Mouse (Mus musculus): Measurements from ENCODE around the gene Sox2.
A peak's percentile ranks its signal among the peaks of the same experiment; 100 is the strongest.

Sox2 gene

GRCm38 (mm10) chr3:34643536-34644115 lies 6.6 kb upstream of the Sox2 start:
- DNase-seq = no peak

- DNase-seq = no peak
Measured at GRCm38 (mm10) chr3:34646169-34646568, 4.0 kb upstream of the Sox2 start.

GRCm38 (mm10) chr3:34647688-34648087 lies 2.5 kb upstream of the Sox2 start:
- peak; percentile 92 to 95 for DNase-seq

- no peak for DNase-seq
Measured at GRCm38 (mm10) chr3:34648105-34648832, 1.9 kb upstream of the Sox2 start.

GRCm38 (mm10) chr3:34648833-34649719 lies 1.1 kb upstream of the Sox2 start:
- peak in 1 of 2 experiments; percentile 38 for DNase-seq

GRCm38 (mm10) chr3:34650621-34651361 lies 586 bp downstream of the Sox2 start:
- DNase-seq = peak; percentile 56 to 65

GRCm38 (mm10) chr3:34651486-34652170 lies 1.4 kb downstream of the Sox2 start:
- no peak for DNase-seq

GRCm38 (mm10) chr3:34652616-34653015 lies 2.4 kb downstream of the Sox2 start:
- DNase-seq = peak in 1 of 2 experiments; percentile 33

GRCm38 (mm10) chr3:34653235-34653976 lies 3.2 kb downstream of the Sox2 start:
- no peak for DNase-seq

GRCm38 (mm10) chr3:34653977-34654500 lies 3.8 kb downstream of the Sox2 start:
- DNase-seq = no peak

- no peak for DNase-seq
Measured at GRCm38 (mm10) chr3:34654781-34655180, 4.6 kb downstream of the Sox2 start.

- no peak for DNase-seq
Measured at GRCm38 (mm10) chr3:34655311-34656075, 5.3 kb downstream of the Sox2 start.

GRCm38 (mm10) chr3:34656153-34656552 lies 5.9 kb downstream of the Sox2 start:
- DNase-seq = no peak

- no peak for DNase-seq
Measured at GRCm38 (mm10) chr3:34656813-34657700, 6.9 kb downstream of the Sox2 start.

- DNase-seq = no peak
Measured at GRCm38 (mm10) chr3:34657701-34658090, 7.5 kb downstream of the Sox2 start.

GRCm38 (mm10) chr3:34658241-34658965 lies 8.2 kb downstream of the Sox2 start:
- DNase-seq = no peak

- DNase-seq = no peak
Measured at GRCm38 (mm10) chr3:34658966-34659535, 8.8 kb downstream of the Sox2 start.

GRCm38 (mm10) chr3:34659861-34660260 lies 9.7 kb downstream of the Sox2 start:
- no peak for DNase-seq

All from cerebellum, postnatal 14 days (tissue).